Mouse (Mus musculus) cerebellum, postnatal 10 days (tissue): ENCODE results near the gene Ppp3ca.
"Not testable (repeated sequence)": the region's sequence is repeated elsewhere in the genome, so short reads cannot be mapped to it uniquely, and the experiment has no call there.

Experiments used
- DNase-seq, 2 experiments: peaks; one replicate each; pipeline ENCODE4 v3.0.0; 2021; ENCODE audit warnings: mixed read lengths in 2 of 2

Gene Ppp3ca

GRCm38 (mm10) chr3:136688101-136688586 is 18.2 kb downstream of the Ppp3ca start:
- DNase-seq = no peak

DNA sequence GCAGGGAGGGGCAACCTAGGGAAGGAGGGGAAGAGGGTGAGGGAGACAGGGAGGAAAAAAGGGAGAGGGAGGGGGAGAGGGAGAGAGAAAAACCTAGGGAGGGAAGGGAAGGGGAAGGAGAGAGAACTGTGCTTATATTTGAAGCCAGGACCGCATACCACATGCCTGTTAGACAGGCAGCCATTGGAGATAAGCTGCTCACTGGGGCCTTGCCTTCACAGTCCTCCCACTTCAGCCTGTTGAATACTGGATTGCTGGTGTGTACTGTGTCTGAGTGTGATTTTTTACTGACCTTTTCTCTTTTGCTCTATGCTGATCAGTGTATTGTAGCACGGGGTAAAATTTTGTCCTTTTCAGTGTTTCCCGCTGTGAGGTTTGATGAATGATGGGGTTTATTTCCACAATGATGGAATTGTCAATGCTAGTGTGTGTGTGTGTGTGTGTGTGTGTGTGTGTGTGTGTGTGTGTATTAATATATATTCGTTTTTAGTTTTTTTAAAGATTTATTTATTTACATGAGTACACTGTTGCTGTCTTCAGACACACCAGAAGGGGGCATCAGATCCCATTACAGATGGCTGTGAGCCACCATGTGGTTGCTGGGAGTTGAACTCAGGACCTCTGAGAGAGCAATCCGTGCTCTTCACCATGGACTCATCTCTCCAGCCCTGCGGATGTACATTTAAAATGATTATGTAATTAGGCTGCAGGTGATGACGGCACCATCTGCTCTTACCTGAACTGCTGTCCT is 20.0 kb downstream of the Ppp3ca start:
- no peak for DNase-seq

DNA sequence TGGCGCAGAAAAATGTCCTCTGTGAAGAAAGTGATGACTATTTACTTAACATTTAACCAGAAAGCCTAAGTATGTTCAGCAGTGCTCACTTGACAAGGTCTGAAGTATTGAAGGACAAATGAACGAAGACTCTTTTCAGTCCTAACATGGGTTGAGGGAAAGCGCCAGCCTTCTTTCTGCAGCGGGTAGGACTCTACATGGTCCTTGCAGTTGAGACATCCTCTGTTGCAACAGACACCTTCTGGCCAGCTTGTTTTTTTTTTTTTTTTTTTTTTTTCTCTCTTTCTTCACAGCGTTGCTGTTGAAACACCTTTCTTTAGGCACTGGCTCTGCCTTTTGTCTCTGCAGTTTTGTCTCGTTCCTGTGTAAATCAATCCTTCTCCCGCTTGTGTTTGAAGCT is 22.1 kb downstream of the Ppp3ca start:
- DNase-seq = no peak

DNA sequence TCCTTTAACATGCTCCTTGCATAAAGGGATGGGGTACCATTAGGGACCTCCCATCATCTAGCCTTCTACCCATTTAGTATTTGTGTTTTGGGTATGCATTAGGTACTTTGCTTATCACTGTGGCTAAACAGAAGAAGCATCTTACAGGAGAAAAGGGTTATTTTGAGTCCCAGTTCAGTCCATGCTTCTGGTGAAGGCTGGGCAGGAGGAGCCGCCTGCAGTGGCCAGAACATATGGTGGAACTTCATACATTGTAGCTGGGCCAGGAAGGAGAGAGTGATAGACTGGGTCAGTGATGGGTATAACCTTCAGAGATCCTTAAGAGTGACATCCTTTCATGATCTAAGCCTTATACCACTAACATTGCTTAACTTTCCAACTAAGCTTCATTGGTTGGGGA is 23.6 kb downstream of the Ppp3ca start:
- no peak for DNase-seq

DNA sequence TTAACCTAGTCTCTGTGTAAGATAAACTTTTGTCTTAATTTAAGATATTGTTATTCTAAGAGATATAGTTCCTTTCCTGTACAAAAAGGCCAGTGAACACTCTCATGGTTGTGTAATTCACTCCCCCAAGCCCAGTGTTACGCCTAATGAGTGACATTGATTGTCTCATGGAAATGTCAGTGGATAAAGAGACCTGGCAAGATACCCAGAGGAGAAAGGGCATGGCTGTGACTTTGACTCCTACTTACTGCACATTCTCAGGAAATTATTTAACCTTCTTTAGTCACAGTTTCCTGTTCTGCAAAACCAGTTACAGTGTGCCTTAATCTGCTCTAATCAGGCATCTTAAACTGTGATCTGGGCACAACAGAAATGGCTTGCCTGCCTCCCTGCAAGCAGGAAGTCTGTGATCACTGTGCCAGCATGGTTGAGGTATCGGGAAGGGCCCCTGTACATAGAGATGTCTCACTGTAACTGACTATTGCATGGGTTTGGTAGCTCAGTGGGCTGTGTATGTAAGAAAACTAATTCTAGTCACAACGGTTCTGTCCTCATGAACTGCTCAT is 27.8 kb downstream of the Ppp3ca start:
- DNase-seq = no peak

- not testable (repeated sequence) for DNase-seq
Observed at GRCm38 (mm10) chr3:136699711-136700110, 29.8 kb downstream of the Ppp3ca start.

DNA sequence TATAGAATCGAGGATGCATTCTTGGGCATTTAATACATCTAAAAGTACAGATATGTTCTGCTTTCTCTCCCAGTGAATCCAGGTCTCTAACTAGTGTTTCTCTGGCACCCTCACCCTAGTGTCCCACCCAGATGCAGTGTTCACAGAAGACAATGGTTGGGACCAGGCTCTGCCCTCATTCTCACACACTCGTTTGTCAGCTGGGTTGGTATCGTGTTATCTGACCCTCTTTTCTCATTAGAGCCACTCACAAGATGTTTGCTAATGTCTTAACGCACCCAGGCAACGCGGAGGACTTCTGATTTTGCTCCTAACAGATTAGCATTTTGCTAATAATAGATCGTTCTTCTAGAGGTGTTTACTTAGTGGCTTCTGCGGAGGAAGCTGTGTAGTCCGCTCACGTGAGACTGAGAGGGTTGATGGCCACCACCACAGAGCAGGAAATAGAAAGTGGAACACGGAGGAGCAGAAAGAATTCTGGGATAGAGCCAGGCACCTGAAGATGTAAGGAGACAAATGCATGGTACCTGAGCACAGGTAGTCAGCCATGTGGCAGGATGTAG is 30.6 kb downstream of the Ppp3ca start:
- DNase-seq = no peak

DNA sequence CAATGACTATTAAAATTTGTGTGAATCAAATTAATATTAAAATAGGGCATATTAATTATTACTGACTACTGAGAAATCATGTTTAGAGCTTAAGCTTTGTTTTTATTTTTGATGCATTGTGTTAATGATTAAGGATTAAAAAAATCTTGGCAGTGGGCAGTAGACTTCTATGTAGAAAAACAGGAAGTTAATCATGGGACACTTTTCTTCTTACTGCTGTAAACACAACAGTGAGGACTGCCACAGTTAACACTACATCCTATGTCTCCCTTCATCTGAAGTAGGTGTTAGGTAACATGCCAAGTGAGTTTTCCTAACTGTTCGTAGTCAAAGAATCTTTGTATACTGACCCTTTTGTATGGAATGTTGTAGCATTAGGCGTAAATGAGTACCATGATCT is 32.9 kb downstream of the Ppp3ca start:
- no peak for DNase-seq

DNA sequence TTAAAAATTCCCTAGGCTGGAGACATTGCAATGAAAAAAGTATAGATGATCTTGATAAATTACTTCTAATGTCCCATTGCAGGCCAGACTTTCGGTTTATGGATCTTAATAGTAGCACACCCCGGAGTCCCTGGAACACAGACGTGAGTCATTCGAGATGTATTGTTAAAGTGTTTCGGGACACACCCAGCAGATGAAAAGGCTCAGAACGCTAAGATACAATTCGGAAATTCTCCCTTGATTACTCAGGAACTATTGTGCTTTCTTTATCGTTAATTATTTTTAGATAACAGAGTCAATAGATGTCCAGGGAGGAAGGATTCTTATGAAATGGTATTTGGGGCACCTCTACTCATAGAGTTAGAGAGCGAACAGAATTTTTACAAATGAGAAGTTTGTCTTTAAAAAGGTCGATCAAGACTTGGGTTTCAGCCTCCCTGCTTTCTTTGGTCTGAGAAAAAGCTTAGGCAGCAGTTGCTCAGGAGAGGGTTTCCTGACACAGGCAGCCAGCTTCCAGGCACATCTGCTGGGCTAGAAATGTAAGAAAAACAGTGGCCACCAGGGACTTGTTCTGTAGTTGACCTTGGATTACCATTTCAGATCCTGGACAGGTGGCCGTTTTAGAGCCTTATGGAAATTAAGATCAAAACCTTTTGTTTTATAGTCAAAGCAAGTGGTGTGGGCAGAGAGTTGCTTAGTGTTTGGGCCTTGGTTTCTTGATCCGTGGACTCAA is 34.8 kb downstream of the Ppp3ca start:
- DNase-seq = no peak

DNA sequence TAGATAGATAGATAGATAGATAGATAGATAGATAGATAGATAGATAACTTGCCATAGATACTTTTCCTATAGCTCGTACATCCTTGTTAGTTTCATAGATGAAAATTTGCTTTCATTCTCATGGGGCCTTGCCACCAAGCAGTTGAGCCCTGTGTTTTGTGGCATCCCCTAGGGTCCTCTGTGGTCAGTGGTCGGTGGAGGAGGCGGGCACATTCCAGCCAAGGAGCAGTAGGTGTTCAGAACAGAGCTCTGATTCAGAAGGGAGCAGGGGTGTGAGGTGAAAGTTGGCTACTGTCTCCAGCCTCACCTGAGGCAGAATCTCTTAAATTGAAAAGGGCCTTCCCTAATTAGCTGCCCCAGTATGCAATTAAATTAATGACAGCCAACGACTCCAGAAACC is 36.1 kb downstream of the Ppp3ca start:
- DNase-seq = no peak

DNA sequence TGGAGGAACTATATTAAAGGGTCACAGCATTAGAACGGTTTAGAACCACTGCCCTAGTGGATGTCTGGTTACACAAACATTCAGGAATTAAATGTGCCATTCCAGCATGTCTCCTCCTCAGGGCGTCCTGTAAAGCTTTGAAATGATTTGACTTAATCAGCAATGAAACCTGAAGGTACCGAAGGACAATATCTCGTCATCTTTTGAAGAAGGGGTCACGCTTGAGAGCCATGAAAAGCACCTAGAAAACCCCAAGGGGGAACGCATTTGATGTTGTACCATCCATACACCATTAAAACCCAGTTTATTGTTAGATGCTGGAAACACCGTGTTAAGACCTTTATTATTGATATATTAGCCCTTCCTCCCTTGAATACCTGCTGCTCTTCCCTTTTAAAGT is 36.8 kb downstream of the Ppp3ca start:
- DNase-seq = no peak

DNA sequence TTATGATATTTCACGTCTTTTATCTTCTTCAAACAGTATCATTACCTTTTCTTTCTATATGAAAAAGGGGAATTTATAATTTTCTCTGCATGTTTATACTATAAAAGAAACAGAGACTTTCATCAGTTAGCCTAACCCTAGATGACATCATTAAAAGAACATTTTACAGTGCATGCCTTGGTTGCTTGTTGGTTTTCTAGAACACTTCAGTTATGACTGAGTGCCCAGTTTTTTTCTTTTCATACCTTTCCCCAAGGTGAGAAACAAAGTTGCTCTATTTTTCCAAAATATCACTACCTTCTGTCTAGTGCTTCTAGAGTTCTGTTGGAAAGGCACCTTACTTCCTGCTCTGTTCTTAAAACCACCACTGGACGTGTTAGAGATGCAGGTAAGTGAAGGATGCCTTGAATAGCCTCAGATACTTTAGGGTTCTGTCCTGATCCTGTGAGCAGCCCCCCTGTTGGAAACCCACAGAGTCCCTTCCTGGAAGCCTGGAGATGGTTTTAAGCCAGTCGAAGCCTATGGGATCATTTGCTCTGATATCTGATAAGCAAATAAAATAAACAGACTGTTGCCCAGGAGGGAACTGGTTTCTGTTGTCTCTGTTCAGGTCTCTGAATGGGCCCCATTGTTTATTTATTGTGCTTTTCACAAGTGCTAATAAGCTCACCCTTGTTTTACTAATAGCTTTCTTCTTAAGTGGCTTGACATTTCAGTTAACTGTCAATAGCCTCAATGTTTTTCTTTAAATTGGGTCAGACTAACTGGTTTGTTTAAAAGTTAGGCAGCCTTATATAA is 37.5 kb downstream of the Ppp3ca start:
- no peak for DNase-seq

GRCm38 (mm10) chr3:136708230-136708629 is 38.3 kb downstream of the Ppp3ca start:
- no peak for DNase-seq

GRCm38 (mm10) chr3:136710310-136710906 is 40.5 kb downstream of the Ppp3ca start:
- no peak for DNase-seq

DNA sequence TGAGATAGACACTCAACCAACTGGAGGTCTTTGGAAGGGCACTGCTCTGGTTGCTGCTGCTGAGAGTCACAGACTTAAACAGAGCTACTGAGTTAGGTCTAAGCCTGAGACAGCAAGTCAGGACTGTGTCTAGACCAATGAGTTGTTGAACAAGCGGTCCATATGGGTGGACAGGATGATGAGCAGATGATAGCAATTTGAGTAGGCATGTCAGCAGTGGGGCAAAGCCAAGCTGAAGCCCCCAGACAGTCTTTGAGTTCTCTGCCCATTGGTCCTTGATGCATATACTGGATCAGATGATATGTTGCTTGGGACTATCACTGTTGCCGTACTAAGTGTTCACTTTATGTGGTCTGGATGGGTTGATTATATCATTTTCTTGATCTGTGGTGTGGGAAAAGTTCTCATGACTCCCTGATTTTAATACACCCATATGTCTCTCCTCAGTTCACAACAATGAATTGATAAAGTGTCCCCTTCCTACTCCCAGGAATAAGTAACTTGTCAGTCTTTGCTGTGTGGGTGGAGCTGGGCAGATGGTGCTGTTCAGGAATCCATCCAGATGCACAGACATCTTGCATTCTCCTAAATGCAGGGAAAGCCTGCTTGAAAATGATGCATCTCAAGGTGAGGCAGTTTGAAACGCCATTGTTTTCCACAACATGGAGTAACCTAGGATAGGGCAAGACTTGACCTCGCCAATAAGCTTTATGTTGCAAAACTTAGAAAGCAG is 44.5 kb downstream of the Ppp3ca start:
- DNase-seq = no peak

GRCm38 (mm10) chr3:136716247-136716646 is 46.3 kb downstream of the Ppp3ca start:
- DNase-seq = no peak

GRCm38 (mm10) chr3:136718412-136718811 is 48.5 kb downstream of the Ppp3ca start:
- DNase-seq = no peak

- DNase-seq = no peak
Observed at GRCm38 (mm10) chr3:136721241-136721640, 51.3 kb downstream of the Ppp3ca start.

DNA sequence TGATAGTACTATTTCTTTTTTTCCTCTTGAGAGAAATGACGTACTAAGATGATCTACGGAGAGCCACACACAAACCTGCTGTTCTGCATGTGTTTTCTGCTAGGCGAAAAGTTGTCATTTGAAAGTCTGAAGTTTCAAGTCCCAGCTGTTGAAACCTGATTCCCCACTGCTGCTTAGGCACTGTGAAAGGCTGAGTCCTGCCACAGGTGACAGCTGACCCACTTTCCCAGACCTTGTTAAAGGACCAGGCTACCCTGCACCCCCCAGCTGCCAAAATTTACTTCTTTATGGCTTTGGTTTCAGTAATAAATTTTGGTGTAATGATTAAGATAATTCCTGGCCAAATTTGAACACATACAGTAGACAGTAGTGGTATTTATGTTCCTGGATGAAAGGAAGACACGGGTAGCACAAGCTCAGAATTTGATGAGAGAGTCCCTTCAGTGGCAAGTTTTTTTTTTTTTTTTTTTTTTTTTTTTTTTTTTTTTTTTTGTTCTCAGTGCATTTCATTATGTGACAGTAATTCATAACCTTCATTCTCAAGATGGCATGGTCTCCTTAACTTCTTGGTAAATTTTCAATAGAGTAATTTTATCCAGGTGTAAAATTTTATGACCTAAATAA is 52.0 kb downstream of the Ppp3ca start:
- DNase-seq = no peak

- DNase-seq = no peak
Observed at GRCm38 (mm10) chr3:136722493-136722892, 52.6 kb downstream of the Ppp3ca start.
